Mouse (Mus musculus) lung, adult 18-20 months (tissue): ENCODE data around the gene Hes5.
A peak's percentile ranks its signal among the peaks of the same experiment; 100 is the strongest.

Experiments used
- DNase-seq, 2 experiments: peaks; one replicate each; pipeline ENCODE4 v3.0.0; 2022; ENCODE audit warnings: mixed read lengths in 2 of 2

Gene Hes5

DNA sequence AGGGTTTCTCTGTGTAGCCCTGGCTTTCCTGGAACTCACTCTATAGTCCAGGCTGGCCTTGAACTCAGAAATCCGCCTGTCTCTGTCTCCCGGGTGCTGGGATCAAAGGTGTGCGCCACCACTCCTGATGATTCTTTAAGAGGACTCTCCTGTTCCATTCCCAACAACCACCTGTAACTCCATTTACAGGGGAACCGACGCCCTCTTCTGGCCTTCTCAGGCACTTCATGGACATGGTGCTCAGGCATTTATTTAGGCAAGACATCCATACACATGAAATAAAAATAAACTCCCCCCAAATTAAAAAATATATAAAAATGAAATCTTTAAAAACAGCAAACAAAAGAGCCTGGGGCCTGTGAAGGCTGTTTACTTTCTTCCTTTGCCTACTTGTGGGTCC is 6.5 kb downstream of the Hes5 start:
- peak; percentile 46 to 57 for DNase-seq

DNA sequence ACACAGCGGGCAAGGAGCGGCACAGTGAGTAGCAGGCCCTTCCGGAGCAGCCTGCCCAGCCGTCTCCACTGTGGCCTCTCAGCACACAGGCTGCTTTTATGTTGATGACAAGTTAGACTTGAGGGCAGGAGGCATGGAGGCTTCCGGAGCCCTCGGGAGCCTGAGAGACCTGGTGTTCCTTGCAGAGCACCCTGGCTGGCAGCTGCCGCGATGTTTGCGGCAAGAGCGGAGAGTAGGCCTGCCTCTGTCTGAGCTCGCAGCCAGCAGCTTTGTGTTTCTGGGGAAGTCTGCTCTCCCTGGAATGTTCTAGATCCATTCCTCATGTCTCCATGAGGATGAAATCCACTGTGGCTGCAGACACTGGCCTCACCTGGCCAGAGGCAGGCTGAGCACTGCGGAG is 11.8 kb downstream of the Hes5 start:
- no peak for DNase-seq

- DNase-seq = no peak
Measured at GRCm38 (mm10) chr4:154974163-154974611, 13.5 kb downstream of the Hes5 start.

- DNase-seq = no peak
Measured at GRCm38 (mm10) chr4:154980110-154980509, 19.4 kb downstream of the Hes5 start.

- peak; percentile 50 to 71 for DNase-seq
Measured at GRCm38 (mm10) chr4:154981076-154981475, 20.4 kb downstream of the Hes5 start.

- DNase-seq = peak; percentile 39 to 42
Measured at GRCm38 (mm10) chr4:154981530-154981929, 20.8 kb downstream of the Hes5 start.

- DNase-seq = no peak
Measured at GRCm38 (mm10) chr4:154982247-154983120, 21.8 kb downstream of the Hes5 start.

DNA sequence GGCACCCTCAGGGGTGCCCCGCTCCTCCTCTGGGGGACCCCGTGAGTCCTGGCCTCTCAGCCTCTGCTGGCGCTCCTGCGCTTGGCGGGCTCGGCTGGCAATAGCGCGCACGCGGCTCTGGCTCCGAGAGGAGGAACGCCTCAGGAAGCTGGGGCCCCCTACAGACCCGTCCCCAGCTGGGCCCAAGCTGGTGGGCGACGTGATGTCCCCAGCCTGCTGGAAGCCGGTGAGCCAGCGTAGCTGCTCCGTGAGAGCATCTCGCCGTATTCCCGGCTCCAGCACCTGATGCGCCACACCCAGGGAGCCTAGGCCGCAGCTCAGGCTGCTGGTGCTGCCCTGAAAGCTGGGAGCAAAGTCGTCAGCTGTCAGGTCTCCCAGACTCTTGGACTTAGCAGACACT is 23.0 kb downstream of the Hes5 start:
- no peak for DNase-seq

GRCm38 (mm10) chr4:154985151-154985777 is 24.5 kb downstream of the Hes5 start:
- DNase-seq = no peak

GRCm38 (mm10) chr4:154986096-154986495 is 25.4 kb downstream of the Hes5 start:
- DNase-seq = peak; percentile 33 to 49

DNA sequence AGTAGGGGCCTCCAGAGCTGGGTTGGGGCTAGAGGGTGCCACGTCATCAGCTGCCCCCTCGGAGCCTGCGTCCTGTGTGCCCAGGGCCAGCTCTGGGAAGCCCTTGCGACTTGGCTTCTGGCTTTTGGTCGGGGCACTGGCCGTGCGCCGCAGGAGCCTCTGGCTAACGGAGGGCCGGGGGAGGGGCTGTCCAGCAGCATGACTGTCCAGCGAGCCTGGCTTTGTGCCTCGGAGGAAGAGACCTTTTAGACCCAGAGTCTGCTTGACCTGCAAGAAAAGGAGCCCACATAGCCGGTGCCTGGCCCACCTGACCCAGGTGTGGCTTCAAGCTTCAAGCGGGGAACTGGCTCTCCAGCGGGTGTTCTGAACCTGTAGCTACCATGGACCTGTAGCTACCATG is 26.0 kb downstream of the Hes5 start:
- no peak for DNase-seq

DNA sequence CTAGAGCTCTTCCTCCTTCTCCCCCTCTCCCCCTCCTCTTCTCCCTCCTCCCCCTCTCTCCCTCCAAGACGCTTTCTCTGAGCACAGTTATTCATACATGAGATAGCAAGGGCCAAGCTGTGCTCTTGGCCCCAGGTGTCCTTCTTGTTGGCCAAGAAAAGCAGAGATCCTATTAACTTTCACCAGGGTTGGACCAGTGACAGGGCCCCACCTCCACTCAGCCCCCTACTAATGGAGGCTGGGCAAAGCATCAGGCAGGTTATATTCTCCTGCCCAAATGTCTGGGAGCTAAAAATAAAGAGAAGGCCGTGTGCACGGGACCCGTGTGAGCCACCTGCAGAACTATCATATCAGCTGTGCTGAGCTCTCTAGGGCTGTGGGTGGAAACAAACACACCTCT is 34.2 kb downstream of the Hes5 start:
- no peak for DNase-seq

DNA sequence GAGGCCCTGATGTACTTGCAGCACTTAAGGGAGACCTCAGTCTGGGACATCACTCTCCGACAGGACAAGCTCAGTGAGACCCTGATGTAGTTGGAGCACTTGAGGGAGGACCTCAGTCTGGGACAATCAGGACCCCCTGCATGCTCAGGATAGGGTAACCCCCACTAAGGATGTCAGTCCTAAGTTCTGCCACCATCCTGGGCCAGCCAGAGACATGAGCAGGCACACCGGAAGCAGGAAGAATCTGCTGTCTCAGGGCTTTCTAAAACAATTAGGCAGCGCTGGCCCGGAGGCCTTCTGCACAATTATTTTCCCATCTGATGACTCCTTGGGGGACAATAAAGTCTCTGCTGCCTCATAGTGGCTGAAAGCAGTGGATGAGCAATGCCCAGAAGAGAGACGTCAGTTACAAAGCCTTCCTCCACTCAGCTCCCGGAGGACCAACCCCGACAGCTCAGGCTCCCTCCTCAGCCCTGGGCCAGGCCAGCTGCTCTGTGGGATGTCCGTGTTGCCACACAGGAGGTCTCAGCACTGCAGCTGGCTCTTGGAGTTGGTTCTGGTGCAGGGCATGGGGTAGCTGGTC is 35.9 kb downstream of the Hes5 start:
- DNase-seq = no peak

DNA sequence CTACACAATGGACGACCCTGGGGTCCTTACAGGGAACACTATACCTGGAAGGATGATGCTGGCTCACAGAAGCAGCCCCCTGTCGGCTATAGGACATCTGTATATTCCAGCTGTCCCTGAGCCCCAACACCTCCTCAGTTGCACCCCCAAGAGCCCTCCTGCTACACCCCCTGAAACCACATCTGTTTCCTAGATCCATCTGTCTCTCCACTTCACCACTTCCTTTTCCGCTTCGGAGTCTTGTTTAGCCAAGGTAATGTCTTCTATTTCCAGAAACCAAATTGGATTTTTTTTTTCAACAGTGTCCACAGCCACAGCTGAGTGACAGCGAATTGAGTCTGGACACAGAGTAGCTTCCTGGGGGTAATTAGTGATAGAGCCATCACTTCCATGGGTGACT is 38.7 kb downstream of the Hes5 start:
- no peak for DNase-seq

DNA sequence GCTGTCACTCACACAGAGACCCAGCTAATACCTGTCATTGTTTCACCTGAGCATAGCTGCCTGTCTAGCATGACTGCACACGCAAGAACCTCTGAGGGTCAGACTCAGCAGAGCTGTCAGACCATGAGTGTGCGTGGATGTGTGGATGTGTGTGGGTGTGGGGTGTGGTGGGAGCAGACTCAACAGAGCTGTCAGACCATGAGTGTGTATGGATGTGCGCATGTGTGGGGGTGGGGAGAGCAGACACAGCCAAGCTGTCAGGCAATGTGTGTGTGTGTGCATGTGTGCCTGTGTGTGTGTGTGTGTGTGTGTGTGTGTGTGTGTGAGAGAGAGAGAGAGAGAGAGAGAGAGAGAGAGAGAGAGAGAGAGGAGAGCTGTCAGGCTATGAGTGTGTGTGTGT is 44.6 kb downstream of the Hes5 start:
- DNase-seq = no peak

DNA sequence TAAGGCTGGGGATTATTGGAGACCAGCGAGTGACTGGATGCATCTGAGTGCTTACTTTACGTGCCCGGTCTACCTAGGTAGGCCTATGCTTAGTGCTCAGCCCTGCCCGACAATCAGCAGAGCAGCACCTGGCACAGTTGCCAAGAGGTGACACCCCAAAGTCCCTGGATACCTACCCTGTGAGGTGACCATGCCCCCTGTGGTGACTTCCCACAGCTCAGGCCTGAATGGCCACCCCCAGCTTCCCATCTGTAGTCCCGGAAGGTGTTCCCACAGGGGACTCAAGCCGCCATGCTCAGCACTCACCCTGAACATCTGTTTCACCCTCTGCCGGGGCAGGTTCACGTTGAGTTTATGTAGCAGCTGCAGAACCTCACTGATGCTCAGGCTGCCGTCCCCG is 45.6 kb downstream of the Hes5 start:
- no peak for DNase-seq

DNA sequence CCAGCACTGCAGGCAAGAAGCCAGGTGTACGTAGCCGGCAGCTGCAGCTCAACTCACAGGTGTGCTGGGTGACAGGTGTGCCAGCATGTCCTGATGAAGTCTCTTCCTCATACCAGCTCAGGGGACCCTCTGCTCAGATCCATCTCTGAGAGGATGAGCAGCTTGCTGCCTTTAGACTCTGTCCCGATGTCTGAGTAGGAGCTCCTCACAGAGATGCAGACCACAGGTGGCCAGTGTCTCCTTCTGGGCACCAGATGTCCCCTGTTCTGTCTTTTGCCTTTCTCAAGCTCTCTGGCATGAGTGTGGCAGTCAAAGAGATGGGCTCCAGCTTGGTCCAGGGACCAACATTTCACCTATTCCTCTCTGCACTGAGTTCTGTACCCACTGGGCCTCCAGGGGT is 46.9 kb downstream of the Hes5 start:
- no peak for DNase-seq

DNA sequence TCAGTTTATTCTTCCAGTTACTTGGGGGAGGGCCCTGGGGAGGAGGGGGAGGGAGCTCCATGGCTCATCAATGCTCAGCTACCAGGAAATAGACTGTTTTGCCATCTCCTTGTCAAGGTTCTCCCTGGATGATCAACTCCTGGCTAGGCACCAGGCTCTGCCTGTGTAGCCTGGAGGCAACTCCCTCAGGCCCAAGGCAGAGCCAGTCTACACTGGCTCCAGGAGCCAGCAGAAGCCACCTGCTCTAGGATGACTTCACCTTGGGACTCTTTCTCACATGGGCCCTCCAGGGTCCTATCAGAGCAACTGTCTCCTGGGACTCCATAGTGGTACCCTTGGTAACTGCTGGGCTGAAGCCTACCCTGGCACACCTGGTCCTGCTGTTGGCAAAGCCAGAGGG is 47.4 kb downstream of the Hes5 start:
- DNase-seq = no peak

DNA sequence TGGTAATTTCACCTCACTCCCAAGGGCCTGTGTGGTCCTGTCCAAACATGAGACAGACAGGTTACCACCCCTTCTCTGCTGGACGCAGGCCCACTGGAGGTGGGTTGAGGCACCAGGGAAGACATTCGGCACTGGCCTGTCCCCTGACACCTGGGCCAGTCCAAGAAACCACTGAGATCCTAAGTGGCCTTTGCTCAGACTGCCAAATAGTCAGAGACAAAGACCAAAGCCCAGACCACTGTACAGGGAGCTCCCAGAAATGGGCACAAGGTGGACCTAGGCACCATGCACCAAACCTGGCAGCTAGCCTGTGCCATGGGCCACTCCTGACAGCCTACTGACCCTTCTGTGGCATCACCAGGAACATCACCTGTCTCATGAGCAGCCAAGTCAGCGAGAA is 48.5 kb downstream of the Hes5 start:
- DNase-seq = no peak

- DNase-seq = no peak
Measured at GRCm38 (mm10) chr4:155010870-155011269, 50.1 kb downstream of the Hes5 start.

DNA sequence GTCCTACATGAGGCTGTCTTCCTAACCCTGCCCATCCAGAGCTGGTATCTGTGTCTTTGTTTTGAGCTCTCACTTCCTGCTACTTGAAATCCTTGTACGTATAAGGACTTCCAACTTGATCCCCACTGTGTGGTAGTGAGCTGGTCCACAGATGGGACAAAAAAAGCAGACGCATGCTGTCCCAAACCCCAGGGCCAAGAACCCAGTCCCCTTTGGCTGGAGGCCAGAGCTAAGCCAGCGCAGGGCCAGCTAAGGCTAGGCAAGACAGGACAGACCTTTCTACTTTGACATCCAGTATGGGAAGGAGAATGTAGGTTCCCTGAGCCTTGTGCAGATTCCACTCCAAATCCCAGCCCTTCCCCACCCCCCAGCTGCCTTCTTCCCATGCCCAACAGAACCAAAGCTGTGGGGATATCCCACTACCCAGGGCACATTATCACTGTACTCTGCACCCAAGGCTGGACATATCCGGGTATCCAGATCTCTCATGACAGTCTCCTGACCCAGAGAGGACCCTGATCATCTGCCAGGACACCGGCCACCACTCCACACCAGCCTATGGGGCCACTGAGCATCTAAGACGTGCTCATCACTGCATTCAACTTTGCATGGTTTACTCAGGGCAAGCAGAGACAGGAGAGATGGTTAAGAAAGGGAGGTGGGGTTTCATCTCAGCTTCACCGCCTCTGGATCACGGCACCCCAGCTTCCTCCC is 50.7 kb downstream of the Hes5 start:
- DNase-seq = no peak
